Mouse (Mus musculus) MEL (cell line): ENCODE results near the gene Dnph1. TPM values are rescaled to one million over a fixed set of nuclear protein-coding genes. Genes with fewer than 3 reads are reported as not detected.

Experiments used
- DNase-seq: peaks from one replicate; pipeline ENCODE4 v3.0.0; 2011; ENCODE audit warnings: low read depth, low spot score
- H3K27ac ChIP-seq: 2 replicates; pipeline ENCODE4 v1.5.1; 2012; ENCODE audit warnings: low read depth, mild to moderate bottlenecking, control low read depth, low read length, moderate library complexity; ENCODE audit not compliant: control insufficient read depth
- H3K27me3 ChIP-seq, 2 experiments: fragments of 150-350 bp in 1 of 2; sonication (generic) in 1 of 2; 2 replicates each; pipeline ENCODE4 v1.6.1; 2012; ENCODE audit warnings: low read length in 2 of 2, mild to moderate bottlenecking in 2 of 2, improper control_type of control experiment in 1 of 2, moderate library complexity in 1 of 2; ENCODE audit not compliant: insufficient read depth in 2 of 2, control insufficient read depth in 1 of 2
- H3K36me3 ChIP-seq, 2 experiments: 2 replicates each; pipeline ENCODE4 v1.6.1; 2012 to 2014; ENCODE audit warnings: low read length in 2 of 2, improper control_type of control experiment in 1 of 2, inconsistent platforms in 1 of 2, mild to moderate bottlenecking in 1 of 2; ENCODE audit not compliant: insufficient read depth in 2 of 2, control insufficient read depth in 1 of 2
- H3K4me1 ChIP-seq, 2 experiments: fragments of 150-350 bp in 1 of 2; sonication (generic) in 1 of 2; 2 replicates each; pipeline ENCODE4 v1.6.1; 2012; ENCODE audit warnings: low read length in 2 of 2, improper control_type of control experiment in 1 of 2, mild to moderate bottlenecking in 1 of 2; ENCODE audit not compliant: insufficient read depth in 2 of 2, control insufficient read depth in 1 of 2
- H3K4me3 ChIP-seq, 2 experiments: fragments of 150-350 bp in 1 of 2; sonication (generic) in 1 of 2; 2 replicates each; pipeline ENCODE4 v1.5.1; 2012; ENCODE audit warnings: low read depth in 2 of 2, low read length in 2 of 2, mild to moderate bottlenecking in 2 of 2, moderate library complexity in 2 of 2, control low read depth in 1 of 2, improper control_type of control experiment in 1 of 2; ENCODE audit not compliant: control insufficient read depth in 1 of 2, insufficient read depth in 1 of 2
- H3K79me2 ChIP-seq: 2 replicates; pipeline ENCODE4 v1.6.1; 2012; ENCODE audit warnings: mild to moderate bottlenecking, low read length, moderate library complexity; ENCODE audit not compliant: control insufficient read depth, poor library complexity, insufficient read depth
- H3K9ac ChIP-seq: 2 replicates; pipeline ENCODE4 v1.6.1; 2012; ENCODE audit warnings: low read depth, mild to moderate bottlenecking, control low read depth, low read length, moderate library complexity; ENCODE audit not compliant: control insufficient read depth, poor library complexity, severe bottlenecking
- H3K9me3 ChIP-seq: fragments of 150-350 bp; sonication (generic); replicated peaks from 2 replicates; pipeline ENCODE4 v1.6.1; 2012; ENCODE audit warnings: mild to moderate bottlenecking, low read length, improper control_type of control experiment, moderate library complexity; ENCODE audit not compliant: insufficient read depth
- BHLHE40 ChIP-seq: IDR thresholded peaks from 2 replicates; pipeline ENCODE4 v1.6.1; 2012; ENCODE audit warnings: low read depth, mild to moderate bottlenecking, inconsistent platforms, low read length, improper control_type of control experiment, borderline replicate concordance
- CHD2 ChIP-seq: IDR thresholded peaks from 2 replicates; pipeline ENCODE4 v1.6.1; 2011; ENCODE audit warnings: low read length, improper control_type of control experiment
- E2F4 ChIP-seq: IDR thresholded peaks from 2 replicates; pipeline ENCODE4 v1.6.1; 2011; ENCODE audit warnings: low read depth, low read length, improper control_type of control experiment, borderline replicate concordance
- ELF1 ChIP-seq: IDR thresholded peaks from 2 replicates; pipeline ENCODE4 v1.6.1; 2014; ENCODE audit warnings: low read depth, mild to moderate bottlenecking, inconsistent platforms, low read length, improper control_type of control experiment, moderate library complexity
- EP300 ChIP-seq, 2 experiments: IDR thresholded peaks; 2 replicates each; pipeline ENCODE4 v1.6.1; 2011; ENCODE audit warnings: improper control_type of control experiment in 2 of 2, low read length in 2 of 2, low read depth in 1 of 2, mild to moderate bottlenecking in 1 of 2
- ETS1 ChIP-seq: IDR thresholded peaks from 2 replicates; pipeline ENCODE4 v1.6.1; 2012; ENCODE audit warnings: low read depth, mild to moderate bottlenecking, inconsistent platforms, low read length, improper control_type of control experiment, moderate library complexity
- GABPA ChIP-seq: IDR thresholded peaks from 2 replicates; pipeline ENCODE4 v1.6.1; 2012; ENCODE audit warnings: low read depth, mild to moderate bottlenecking, inconsistent platforms, low read length, improper control_type of control experiment, moderate library complexity
- GATA1 ChIP-seq: IDR thresholded peaks from 2 replicates; pipeline ENCODE4 v1.6.1; 2011; ENCODE audit warnings: low read depth, low read length, improper control_type of control experiment
- HCFC1 ChIP-seq: IDR thresholded peaks from 2 replicates; pipeline ENCODE4 v1.6.1; 2012; ENCODE audit warnings: low read depth, mild to moderate bottlenecking, inconsistent platforms, low read length, improper control_type of control experiment, moderate library complexity
- JUND ChIP-seq: IDR thresholded peaks from 2 replicates; pipeline ENCODE4 v1.6.1; 2011; ENCODE audit warnings: low read depth, mild to moderate bottlenecking, improper control_type of control experiment, low read length
- KAT2A ChIP-seq: conservative IDR thresholded peaks from 2 replicates; pipeline ENCODE4 v1.6.1; 2012; ENCODE audit warnings: low read depth, low read length, improper control_type of control experiment, inconsistent platforms
- MAFK ChIP-seq: IDR thresholded peaks from 2 replicates; pipeline ENCODE4 v1.6.1; 2011; ENCODE audit warnings: low read depth, mild to moderate bottlenecking, low read length, improper control_type of control experiment, borderline replicate concordance
- MAX ChIP-seq: IDR thresholded peaks from 2 replicates; pipeline ENCODE4 v1.6.1; 2011; ENCODE audit warnings: low read length, improper control_type of control experiment
- MAZ ChIP-seq: IDR thresholded peaks from 2 replicates; pipeline ENCODE4 v1.6.1; 2012; ENCODE audit warnings: low read depth, mild to moderate bottlenecking, inconsistent platforms, low read length, improper control_type of control experiment
- MEF2A ChIP-seq: IDR thresholded peaks from 2 replicates; pipeline ENCODE4 v1.6.1; 2014; ENCODE audit warnings: low read depth, mild to moderate bottlenecking, inconsistent platforms, low read length, improper control_type of control experiment; ENCODE audit not compliant: poor library complexity, insufficient replicate concordance, severe bottlenecking; ENCODE audit errors: extremely low read depth
- MXI1 ChIP-seq: IDR thresholded peaks from 2 replicates; pipeline ENCODE4 v1.6.1; 2011; ENCODE audit warnings: mild to moderate bottlenecking, low read depth, low read length, improper control_type of control experiment
- NELFE ChIP-seq: IDR thresholded peaks from 2 replicates; pipeline ENCODE4 v1.6.1; 2011; ENCODE audit warnings: low read depth, low read length, improper control_type of control experiment
- NRF1 ChIP-seq: IDR thresholded peaks from 2 replicates; pipeline ENCODE4 v1.6.1; 2014; ENCODE audit warnings: low read depth, mild to moderate bottlenecking, inconsistent platforms, low read length, improper control_type of control experiment, moderate library complexity; ENCODE audit not compliant: poor library complexity, insufficient read depth, severe bottlenecking
- POLR2A ChIP-seq, 2 experiments: IDR thresholded peaks; 2 replicates each; pipeline ENCODE4 v1.6.1; 2011 to 2012; ENCODE audit warnings: low read length in 2 of 2, mild to moderate bottlenecking in 2 of 2, control low read depth in 1 of 2, improper control_type of control experiment in 1 of 2, low read depth in 1 of 2, moderate library complexity in 1 of 2; ENCODE audit not compliant: control insufficient read depth in 1 of 2, insufficient read depth in 1 of 2, poor library complexity in 1 of 2
- POLR2AphosphoS2 ChIP-seq: IDR thresholded peaks from 2 replicates; pipeline ENCODE4 v1.6.1; 2011; ENCODE audit warnings: low read length, improper control_type of control experiment
- POLR2AphosphoS5 ChIP-seq: IDR thresholded peaks from 2 replicates; pipeline ENCODE4 v1.6.1; 2012; ENCODE audit warnings: low read depth, borderline replicate concordance, mild to moderate bottlenecking, inconsistent platforms, low read length, moderate library complexity, mixed read lengths
- RAD21 ChIP-seq: IDR thresholded peaks from 2 replicates; pipeline ENCODE4 v1.6.1; 2011; ENCODE audit warnings: mild to moderate bottlenecking, low read depth, low read length, improper control_type of control experiment
- RCOR1 ChIP-seq: IDR thresholded peaks from 2 replicates; pipeline ENCODE4 v1.6.1; 2012; ENCODE audit warnings: low read depth, mild to moderate bottlenecking, inconsistent platforms, low read length, improper control_type of control experiment
- SMC3 ChIP-seq: IDR thresholded peaks from 2 replicates; pipeline ENCODE4 v1.6.1; 2011; ENCODE audit warnings: low read depth, low read length, improper control_type of control experiment
- TAL1 ChIP-seq: IDR thresholded peaks from 2 replicates; pipeline ENCODE4 v1.6.1; 2012; ENCODE audit warnings: mild to moderate bottlenecking, inconsistent platforms, low read length, moderate library complexity, mixed read lengths
- TBP ChIP-seq: IDR thresholded peaks from 2 replicates; pipeline ENCODE4 v1.8.0; 2011; ENCODE audit warnings: low read depth, low read length, improper control_type of control experiment
- TCF12 ChIP-seq: IDR thresholded peaks from 2 replicates; pipeline ENCODE4 v1.6.1; 2014; ENCODE audit warnings: low read depth, mild to moderate bottlenecking, inconsistent platforms, low read length, improper control_type of control experiment, moderate library complexity
- UBTF ChIP-seq: IDR thresholded peaks from 2 replicates; pipeline ENCODE4 v1.6.1; 2012; ENCODE audit warnings: low read depth, mild to moderate bottlenecking, inconsistent platforms, low read length, improper control_type of control experiment, moderate library complexity, borderline replicate concordance; ENCODE audit not compliant: insufficient read depth
- USF1 ChIP-seq: IDR thresholded peaks from 2 replicates; pipeline ENCODE4 v1.6.1; 2014; ENCODE audit warnings: low read depth, mild to moderate bottlenecking, inconsistent platforms, low read length, improper control_type of control experiment, moderate library complexity
- USF2 ChIP-seq, 2 experiments: IDR thresholded peaks; 2 replicates each; pipeline ENCODE4 v1.6.1; 2011 to 2012; ENCODE audit warnings: improper control_type of control experiment in 2 of 2, low read length in 2 of 2, borderline replicate concordance in 1 of 2, inconsistent platforms in 1 of 2, low read depth in 1 of 2, mild to moderate bottlenecking in 1 of 2; ENCODE audit not compliant: insufficient read depth in 1 of 2
- ZC3H11A ChIP-seq: IDR thresholded peaks from 2 replicates; pipeline ENCODE4 v1.6.1; 2012; ENCODE audit warnings: low read depth, mild to moderate bottlenecking, inconsistent platforms, low read length, improper control_type of control experiment
- ZKSCAN1 ChIP-seq: IDR thresholded peaks from 2 replicates; pipeline ENCODE4 v1.6.1; 2012; ENCODE audit warnings: low read depth, mild to moderate bottlenecking, inconsistent platforms, low read length, improper control_type of control experiment, moderate library complexity
- ZMIZ1 ChIP-seq: IDR thresholded peaks from 2 replicates; pipeline ENCODE4 v1.6.1; 2012; ENCODE audit warnings: low read depth, mild to moderate bottlenecking, inconsistent platforms, low read length, improper control_type of control experiment, moderate library complexity
- ZNF384 ChIP-seq: IDR thresholded peaks from 2 replicates; pipeline ENCODE4 v1.6.1; 2012; ENCODE audit warnings: low read depth, mild to moderate bottlenecking, inconsistent platforms, low read length, improper control_type of control experiment
- polyA plus RNA-seq, 2 experiments: library from polyadenylated mRNA; stranded (reverse) in 1 of 2; unstranded in 1 of 2; fragments of >175 nt in 1 of 2; fragments of >200 nt in 1 of 2; gene quantifications; 2 replicates each; pipeline versions ENCODE4 v1.2.1 to v1.2.4; 2012; ENCODE audit warnings: low replicate concordance in 2 of 2, low read depth in 1 of 2; ENCODE audit not compliant: insufficient read length in 2 of 2, insufficient read depth in 1 of 2, missing spikeins in 1 of 2
- total RNA-seq: library from RNA; depleted of rRNA; stranded (reverse); fragments of 300-350 nt; gene quantifications from 2 replicates; pipeline ENCODE4 v1.2.3, GENCODE M21; 2012; rRNA removed

The Dnph1 gene
- 37.2 and 40.8 TPM in 2 replicates for total RNA-seq
- polyA plus RNA-seq, result 10 to 100 TPM in 1 of 2 experiments, not detected in 1; 86.5 TPM

- Histone ChIP-seq H3K27ac (peak within 1 kb of the TSS; percentile 55), H3K79me2 (peaks cover 7% of the 10 kb centered on the region), H3K4me1 (peaks cover 0 to 7% of the 10 kb centered on the region in 2 experiments; a peak in 3 of 4 replicates), H3K36me3 (peaks cover 0 to 7% of the 10 kb centered on the region in 2 experiments; a peak in 3 of 4 replicates), H3K4me3 (peak within 1 kb of the TSS; percentile 92 to 94), H3K27me3 (peaks cover 2 to 3% of the 10 kb centered on the region in 2 experiments; a peak in 2 of 4 replicates), H3K9ac (peak within 1 kb of the TSS; percentile 94), H3K9me3 (no peaks in the 10 kb centered on the region)
- DNase-seq, result peak; percentile 97
- TF ChIP-seq BHLHE40 (0 out of 2 replicates have a peak, but pooled peaks have one; percentile 29), CHD2 (no peak), TBP (peak; percentile 89), MAFK (no peak), POLR2AphosphoS2 (peak; percentile 81; the same call in 1 of the 2 replicates), MAX (peak; percentile 95), SMC3 (no peak), MXI1 (peak; percentile 89), EP300 (IDR thresholded peaks at IDR 0.05; ENCODE audit: low read depth in 1 of 2, low read length in 2 of 2) (no peak), ZNF384 (no peak), UBTF (peak; percentile 67; the same call in 1 of the 2 replicates), NRF1 (0 out of 2 replicates have a peak, but pooled peaks have one; percentile 36), E2F4 (peak; percentile 69; the same call in 1 of the 2 replicates), GATA1 (no peak), ZMIZ1 (peak; percentile 47; the same call in 1 of the 2 replicates), HCFC1 (peak; percentile 56; the same call in 1 of the 2 replicates), RCOR1 (no peak), KAT2A (no peak), TAL1 (no peak), GABPA (no peak), MAZ (0 out of 2 replicates have a peak, but pooled peaks have one; percentile 25), MEF2A (no peak), POLR2A (IDR thresholded peaks at IDR 0.05; ENCODE audit: control insufficient read depth in 1 of 2, insufficient read depth in 1 of 2, low read depth in 1 of 2, low read length in 2 of 2, poor library complexity in 1 of 2) (peak; percentile 96), POLR2AphosphoS5 (no peak), ZC3H11A (no peak), USF1 (peak; percentile 98), ELF1 (peak; percentile 24; the same call in 1 of the 2 replicates), RAD21 (no peak), USF2 (IDR thresholded peaks at IDR 0.05; ENCODE audit: borderline replicate concordance in 1 of 2, insufficient read depth in 1 of 2, low read depth in 1 of 2, low read length in 2 of 2) (peak; percentile 62 to 83; a peak in 3 of 4 replicates), ETS1 (no peak), ZKSCAN1 (no peak), NELFE (peak; percentile 84), JUND (no peak), TCF12 (peak; percentile 40; the same call in 1 of the 2 replicates)
Measured at GRCm38 (mm10) chr17:46496623-46497434, at the start of gene Dnph1. Dnph1 (plus strand) TSS chr17:46496711.
